Mouse (Mus musculus): ENCODE data around the gene Angptl4.

DNA sequence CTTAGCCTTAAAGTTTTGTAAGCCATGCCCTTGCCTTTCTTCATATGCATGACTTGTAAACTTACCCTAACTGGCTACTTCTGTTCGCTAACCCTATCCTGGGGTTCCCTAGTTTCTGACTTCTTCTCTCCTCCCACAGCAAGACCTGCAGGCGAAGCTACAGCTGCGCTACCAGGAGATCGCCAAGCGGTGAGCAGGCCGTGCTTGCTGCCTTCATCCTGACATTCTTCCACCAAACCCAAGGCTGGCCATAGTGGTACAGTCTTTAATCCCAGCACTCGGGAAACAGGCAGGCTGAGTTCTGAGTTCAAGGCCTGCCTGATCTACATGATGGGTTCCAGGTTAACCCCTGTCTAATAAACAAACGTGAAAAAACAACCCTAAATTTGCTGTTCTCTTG is 43.8 kb upstream of the Angptl4 start:
- TF ChIP-seq CTCF (conservative IDR thresholded peaks at IDR 0.05; ENCODE audit: low read length) (no peak), POU5F1 (IDR thresholded peaks at IDR 0.05; ENCODE audit: borderline replicate concordance, low read length) (no peak)

Measured in E14TG2a.4 (cell line).